Mouse (Mus musculus) forebrain, embryonic 14.5 days (tissue): ENCODE measurements at regions not wholly inside any gene's neighbourhood (a gene's known extent, or its start where the extent isn't known, plus 50 kb on each side); places are given as distances from the start of the nearest gene placed in this dataset.

Source experiments
- ATAC-seq: fragments of 200-750 bp; cut with Nextera tagmentation; 2 replicates; pipeline ENCODE4 v1.8.0; 2017; ENCODE audit warnings: mild to moderate bottlenecking, moderate library complexity
- DNase-seq: peaks from one replicate; pipeline ENCODE4 v3.0.0-alpha.2; 2015; ENCODE audit warnings: low spot score
- H3K27ac ChIP-seq: fragments of 300-500 bp; sonication (generic); 2 replicates; pipeline ENCODE4 v1.5.1; 2014; ENCODE audit warnings: low read depth, mild to moderate bottlenecking, control low read depth, low read length, moderate library complexity
- H3K27me3 ChIP-seq: fragments of 300-500 bp; sonication (generic); replicated peaks from 2 replicates; pipeline ENCODE4 v1.6.1; 2014; ENCODE audit warnings: low read length, control low read depth, mixed read lengths; ENCODE audit not compliant: control insufficient read depth, insufficient read depth
- H3K36me3 ChIP-seq: fragments of 300-500 bp; sonication (generic); 2 replicates; pipeline ENCODE4 v1.6.1; 2014; ENCODE audit warnings: low read length, control low read depth; ENCODE audit not compliant: control insufficient read depth, insufficient read depth
- H3K4me1 ChIP-seq: fragments of 300-500 bp; sonication (generic); 2 replicates; pipeline ENCODE4 v1.6.1; 2014; ENCODE audit warnings: antibody characterized with exemption, low read length, control low read depth; ENCODE audit not compliant: control insufficient read depth, insufficient read depth
- H3K4me2 ChIP-seq: fragments of 300-500 bp; sonication (generic); 2 replicates; pipeline ENCODE4 v1.6.1; 2014; ENCODE audit warnings: mild to moderate bottlenecking, control low read depth, low read length
- H3K4me3 ChIP-seq: fragments of 300-500 bp; sonication (generic); 2 replicates; pipeline ENCODE4 v1.5.1; 2014; ENCODE audit warnings: low read depth, low read length, control low read depth
- H3K9ac ChIP-seq: fragments of 300-500 bp; sonication (generic); 2 replicates; pipeline ENCODE4 v1.6.1; 2014; ENCODE audit warnings: mild to moderate bottlenecking, low read length, control low read depth, moderate library complexity
- H3K9me3 ChIP-seq: fragments of 300-500 bp; sonication (generic); replicated peaks from 2 replicates; pipeline ENCODE4 v1.6.1; 2016; ENCODE audit warnings: low read length, control low read depth, mixed read lengths; ENCODE audit not compliant: control insufficient read depth
- WGBS: fragments of 180-500 bp; shearing (Covaris S2); extraction: QIAGEN DNeasy Blood & Tissue Kit; methylation state at CpG from one replicate; pipeline ENCODE4 v1.1.7; 2014; 5-methylcytosine and 5-hydroxymethylcytosine counted together

DNA sequence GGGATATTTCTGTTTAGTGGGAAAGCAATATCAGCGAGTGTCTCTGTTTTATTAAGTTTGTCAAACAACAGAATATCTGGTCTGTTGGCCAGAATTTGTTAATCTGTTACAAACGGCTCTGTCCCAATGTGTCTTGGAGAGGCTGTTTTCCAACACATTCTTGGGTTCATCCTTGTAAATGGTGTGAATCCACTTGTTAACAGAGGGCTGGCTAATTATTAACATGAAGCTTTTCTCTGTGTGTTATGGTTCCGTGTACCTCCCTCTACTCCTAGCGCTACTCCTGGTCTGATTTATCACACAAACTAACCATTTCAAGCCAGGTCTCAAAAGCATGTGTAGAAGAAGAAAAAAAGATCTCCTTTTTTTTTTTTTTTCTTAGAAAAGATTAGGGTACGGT lies 60.4 kb downstream of the Pou3f3 start:
- WGBS = 91% methylated on average over 5 of the region's 5 CpGs
- no peak for ATAC-seq

DNA sequence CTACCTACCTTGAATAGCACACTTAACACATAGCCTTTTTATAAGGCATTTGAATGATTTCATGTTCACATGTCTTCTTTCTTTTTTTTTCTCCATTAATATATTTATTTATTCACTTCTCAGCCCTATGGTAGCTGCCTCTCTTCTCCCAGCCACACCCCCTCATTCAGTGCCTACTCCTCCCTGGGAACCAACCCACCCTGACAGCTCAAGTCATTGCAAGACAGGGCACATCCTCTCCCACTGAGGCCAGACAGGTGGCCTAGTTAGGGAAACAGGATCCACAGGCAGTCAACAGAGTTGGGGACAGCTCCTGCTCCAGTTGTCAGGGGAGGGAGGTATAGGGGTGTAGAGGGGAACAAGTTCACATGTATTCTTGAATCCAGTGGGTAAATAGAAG lies 60.9 kb downstream of the Pou3f3 start:
- H3K9me3 ChIP-seq = no peaks in the 10 kb centered on the region
- H3K27me3 ChIP-seq = no peaks in the 10 kb centered on the region
- ATAC-seq = no peak
- H3K36me3 ChIP-seq = no peaks in the 10 kb centered on the region
- no peak overlapping the region for H3K9ac ChIP-seq
- H3K27ac ChIP-seq = no peak overlapping the region
- H3K4me3 ChIP-seq = no peak overlapping the region
- no peak for DNase-seq
- no peaks in the 10 kb centered on the region for H3K4me1 ChIP-seq
- no peak overlapping the region for H3K4me2 ChIP-seq

More for the DNA sequence above, 60.4 kb downstream of the Pou3f3 start:
- no peaks in the 10 kb centered on the region for H3K9me3 ChIP-seq
- no peaks in the 10 kb centered on the region for H3K36me3 ChIP-seq
- H3K27me3 ChIP-seq = no peaks in the 10 kb centered on the region
- no peak overlapping the region for H3K4me2 ChIP-seq
- no peak overlapping the region for H3K27ac ChIP-seq
- no peak overlapping the region for H3K4me3 ChIP-seq
- DNase-seq = no peak
- H3K4me1 ChIP-seq = no peaks in the 10 kb centered on the region
- H3K9ac ChIP-seq = no peak overlapping the region

DNA sequence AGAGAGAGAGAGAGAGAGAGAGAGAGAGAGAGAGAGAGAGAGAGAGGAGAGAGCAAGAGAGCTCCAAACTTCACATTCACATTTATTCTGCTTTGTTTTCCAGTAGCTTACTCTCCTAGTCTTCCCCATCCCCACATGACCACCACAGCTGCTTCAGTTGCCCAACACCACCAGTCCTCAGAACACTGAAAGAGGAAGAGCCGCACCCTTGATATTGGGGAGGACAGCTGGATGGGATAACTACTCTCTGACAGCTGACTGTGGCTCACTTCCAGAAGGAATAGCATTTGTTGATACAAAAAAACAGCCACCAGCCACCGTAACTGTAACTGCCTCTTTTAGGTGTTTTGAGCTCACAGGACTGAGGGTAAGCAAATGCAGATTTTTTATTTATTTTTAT lies 67.9 kb downstream of the Pou3f3 start:
- ATAC-seq (no peak), DNase-seq (peak; percentile 37)
- no peaks in the 10 kb centered on the region for H3K27me3 ChIP-seq
- H3K36me3 ChIP-seq = no peaks in the 10 kb centered on the region
- no peak overlapping the region for H3K4me3 ChIP-seq
- H3K9me3 ChIP-seq = no peaks in the 10 kb centered on the region
- H3K4me1 ChIP-seq = no peaks in the 10 kb centered on the region; the same call in 1 of the 2 replicates
- H3K4me2 ChIP-seq = no peak overlapping the region
- no peak overlapping the region for H3K27ac ChIP-seq
- no peak overlapping the region for H3K9ac ChIP-seq
- 60% methylated on average over 2 of the region's 2 CpGs for WGBS

- Histone ChIP-seq H3K4me1 (no peaks in the 10 kb centered on the region; the same call in 1 of the 2 replicates), H3K27me3 (no peaks in the 10 kb centered on the region), H3K36me3 (no peaks in the 10 kb centered on the region), H3K27ac (no peak overlapping the region), H3K4me3 (no peak overlapping the region), H3K9ac (no peak overlapping the region), H3K4me2 (no peak overlapping the region), H3K9me3 (no peaks in the 10 kb centered on the region)
- DNase-seq = peak; percentile 45
- 3% methylated on average over 2 of the region's 2 CpGs for WGBS
- no peak for ATAC-seq
Measured at GRCm38 (mm10) chr1:42764048-42764447, 68.5 kb downstream of the Pou3f3 start.

DNA sequence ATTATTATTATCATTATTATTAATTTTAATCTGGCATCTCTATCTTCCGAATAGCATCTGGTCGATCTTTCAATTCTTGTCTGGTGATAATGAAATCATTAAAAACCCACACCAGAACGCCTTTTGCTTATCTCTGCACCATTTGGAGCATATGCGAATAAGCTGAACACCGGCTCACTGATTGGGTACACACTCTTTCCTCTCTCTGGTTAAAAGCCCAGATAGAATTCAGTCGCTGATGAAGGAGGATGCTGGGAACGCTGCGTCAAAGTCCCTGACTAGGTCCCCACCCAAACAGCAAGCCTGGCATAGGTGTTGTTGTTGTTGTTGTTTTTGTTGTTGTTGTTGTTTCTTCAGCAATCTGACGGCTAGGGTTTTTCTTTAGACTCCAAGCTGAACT lies 74.5 kb downstream of the Pou3f3 start:
- no peak for ATAC-seq
- no peak overlapping the region for H3K27ac ChIP-seq
- no peaks in the 10 kb centered on the region for H3K4me1 ChIP-seq
- H3K27me3 ChIP-seq = no peaks in the 10 kb centered on the region
- peak; percentile 13 for DNase-seq
- H3K9me3 ChIP-seq = no peaks in the 10 kb centered on the region
- H3K36me3 ChIP-seq = no peaks in the 10 kb centered on the region
- H3K9ac ChIP-seq = no peak overlapping the region
- H3K4me3 ChIP-seq = no peak overlapping the region
- WGBS = 84% methylated on average over 9 of the region's 9 CpGs
- no peak overlapping the region for H3K4me2 ChIP-seq

- Histone ChIP-seq H3K27ac (no peak overlapping the region), H3K27me3 (no peaks in the 10 kb centered on the region), H3K9ac (no peak overlapping the region), H3K36me3 (no peaks in the 10 kb centered on the region), H3K4me2 (no peak overlapping the region), H3K4me3 (no peak overlapping the region), H3K9me3 (no peaks in the 10 kb centered on the region), H3K4me1 (no peaks in the 10 kb centered on the region)
- DNase-seq (no peak), ATAC-seq (no peak)
- 73% methylated on average over 6 of the region's 6 CpGs for WGBS
Measured at GRCm38 (mm10) chr1:42772000-42772399, 76.4 kb downstream of the Pou3f3 start.

- no peak for DNase-seq
- H3K9me3 ChIP-seq = no peaks in the 10 kb centered on the region
- ATAC-seq = no peak
- no peaks in the 10 kb centered on the region for H3K36me3 ChIP-seq
- no peaks in the 10 kb centered on the region for H3K27me3 ChIP-seq
- WGBS = 84% methylated on average over 20 of the region's 20 CpGs
- no peak overlapping the region for H3K4me2 ChIP-seq
- H3K4me3 ChIP-seq = no peak overlapping the region
- no peak overlapping the region for H3K9ac ChIP-seq
- no peaks in the 10 kb centered on the region for H3K4me1 ChIP-seq
- H3K27ac ChIP-seq = no peak overlapping the region
Measured at GRCm38 (mm10) chr1:42773851-42774464, 77.1 kb upstream of the Mrps9 start.

GRCm38 (mm10) chr1:42774971-42775892 lies 75.8 kb upstream of the Mrps9 start:
- peaks cover 2% of the 10 kb centered on the region; the same call in 1 of the 2 replicates for H3K4me1 ChIP-seq
- no peak overlapping the region for H3K9ac ChIP-seq
- no peaks in the 10 kb centered on the region for H3K9me3 ChIP-seq
- 62% methylated on average over 7 of the region's 7 CpGs for WGBS
- no peak overlapping the region; the same call in 1 of the 2 replicates for H3K27ac ChIP-seq
- no peak overlapping the region for H3K4me2 ChIP-seq
- peak; percentile 85 for ATAC-seq
- H3K27me3 ChIP-seq = no peaks in the 10 kb centered on the region
- no peak overlapping the region for H3K4me3 ChIP-seq
- H3K36me3 ChIP-seq = no peaks in the 10 kb centered on the region
- peak; percentile 73 for DNase-seq

GRCm38 (mm10) chr1:42775893-42776287 lies 75.1 kb upstream of the Mrps9 start:
- Histone ChIP-seq H3K4me2 (no peak overlapping the region), H3K4me1 (peaks cover 2% of the 10 kb centered on the region; the same call in 1 of the 2 replicates), H3K9ac (no peak overlapping the region), H3K9me3 (no peaks in the 10 kb centered on the region), H3K4me3 (no peak overlapping the region), H3K27me3 (no peaks in the 10 kb centered on the region), H3K27ac (no peak overlapping the region), H3K36me3 (no peaks in the 10 kb centered on the region)
- no peak for DNase-seq
- no peak for ATAC-seq
- 78% methylated on average over 2 of the region's 2 CpGs for WGBS
